Mouse (Mus musculus) layer of hippocampus, postnatal 14 days (tissue): Measurements from ENCODE around the gene Slc25a38. TPM values are rescaled to one million over a fixed set of nuclear protein-coding genes. Genes with fewer than 3 reads are reported as not detected.

Source experiments
- DNase-seq, 2 experiments: peaks; one replicate each; pipeline ENCODE4 v3.0.0; 2021 to 2022; ENCODE audit warnings: low spot score in 2 of 2, mixed read lengths in 1 of 2
- total RNA-seq, 2 experiments: library from RNA; stranded (reverse); gene quantifications; 2 replicates each; pipeline ENCODE4 v1.2.3; 2021

Gene Slc25a38
- total RNA-seq, 2 experiments from 2014 or later: 25.6 to 25.7 TPM

DNA sequence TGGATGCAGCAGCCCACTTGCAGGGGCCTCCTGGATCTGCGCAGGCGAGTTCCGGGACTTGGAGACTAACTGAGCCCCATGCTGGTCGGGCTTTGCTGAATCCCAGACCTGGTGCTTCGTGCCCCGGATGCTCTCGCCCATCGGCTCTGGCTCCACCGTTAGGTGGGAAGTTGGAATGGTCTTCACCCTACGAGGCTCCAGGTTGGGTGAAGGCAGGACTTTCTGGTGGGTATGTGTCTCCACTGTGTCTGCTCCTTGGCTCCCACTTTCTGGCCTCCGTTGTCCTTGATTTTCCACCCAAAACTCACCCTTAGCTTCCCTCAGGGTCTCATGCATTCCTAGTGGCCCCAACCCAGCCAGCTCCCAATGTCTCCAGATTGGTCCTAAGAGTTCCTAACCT is 25.3 kb downstream of the Slc25a38 start:
- no peak for DNase-seq

DNA sequence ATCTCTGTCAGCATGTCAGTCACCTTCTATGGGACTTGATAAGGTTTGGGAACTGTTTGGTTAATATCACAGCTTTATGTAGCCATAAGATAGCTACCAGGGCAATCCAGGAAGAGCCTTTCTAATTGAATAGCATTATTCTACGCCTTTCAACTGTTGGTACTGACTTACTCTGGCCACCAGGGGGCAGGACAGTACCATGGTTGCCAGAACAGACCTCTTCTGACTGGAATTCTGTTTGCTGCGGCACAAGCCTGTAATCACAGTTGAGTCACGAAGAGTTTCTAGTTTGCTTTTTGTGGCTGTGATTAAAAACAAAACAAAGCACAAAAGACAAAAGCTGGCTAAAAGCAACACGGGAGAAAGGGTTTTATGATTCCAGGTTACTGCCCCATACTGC is 30.5 kb downstream of the Slc25a38 start:
- DNase-seq: peak; percentile 75 to 90

DNA sequence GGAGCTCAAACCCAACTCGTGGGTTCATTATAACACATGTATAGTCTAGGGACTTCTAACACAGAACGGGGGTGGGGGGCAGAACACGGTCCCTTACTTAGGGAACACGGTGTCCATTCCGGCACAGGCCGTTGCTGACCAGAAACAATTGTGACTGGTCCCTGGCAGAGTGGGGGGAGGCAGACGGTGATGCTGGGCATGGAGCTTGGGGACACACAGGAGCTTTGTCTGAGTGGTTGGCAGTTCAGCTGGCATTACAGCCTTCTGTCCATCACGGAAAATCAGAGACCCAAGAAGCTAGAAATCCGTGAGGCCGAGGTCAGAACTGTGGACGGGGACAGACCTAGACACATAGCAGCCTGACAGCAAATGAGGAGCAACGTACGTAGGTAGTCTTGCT is 34.3 kb downstream of the Slc25a38 start:
- no peak for DNase-seq

DNA sequence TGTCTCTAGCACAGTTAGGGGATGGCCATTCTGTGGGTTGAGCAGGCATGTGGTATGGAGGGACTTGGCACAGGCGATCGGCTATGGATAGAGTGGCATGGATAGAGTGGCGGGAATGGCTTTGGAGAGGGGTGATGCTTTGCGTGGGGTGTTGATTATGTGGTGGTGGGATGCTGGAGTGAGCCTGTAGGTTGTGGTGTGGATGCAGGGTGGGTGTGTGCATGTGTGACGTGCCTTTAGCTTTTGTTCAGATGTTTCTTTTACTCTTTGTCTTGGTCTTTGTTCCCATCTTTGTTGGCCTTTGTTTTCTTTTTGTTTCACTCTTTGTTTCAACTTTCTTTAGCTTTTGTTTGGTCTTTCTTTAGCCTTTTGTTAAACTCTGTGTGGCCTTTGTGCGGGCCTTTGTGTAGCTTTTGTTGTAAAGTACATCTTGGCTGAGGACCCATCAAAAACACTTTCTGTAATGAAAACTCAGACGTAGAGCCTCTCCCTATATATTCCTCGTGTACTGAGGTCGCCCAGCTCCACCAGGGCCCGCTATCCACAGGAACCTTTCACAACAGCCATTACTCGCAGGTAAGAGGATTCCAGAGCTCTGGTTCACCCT is 39.2 kb downstream of the Slc25a38 start, which contains the start of gene Mobp:
TSS of gene Mobp (plus strand) at position 486 of the 607 bp plus-strand sequence.
- DNase-seq: no peak

DNA sequence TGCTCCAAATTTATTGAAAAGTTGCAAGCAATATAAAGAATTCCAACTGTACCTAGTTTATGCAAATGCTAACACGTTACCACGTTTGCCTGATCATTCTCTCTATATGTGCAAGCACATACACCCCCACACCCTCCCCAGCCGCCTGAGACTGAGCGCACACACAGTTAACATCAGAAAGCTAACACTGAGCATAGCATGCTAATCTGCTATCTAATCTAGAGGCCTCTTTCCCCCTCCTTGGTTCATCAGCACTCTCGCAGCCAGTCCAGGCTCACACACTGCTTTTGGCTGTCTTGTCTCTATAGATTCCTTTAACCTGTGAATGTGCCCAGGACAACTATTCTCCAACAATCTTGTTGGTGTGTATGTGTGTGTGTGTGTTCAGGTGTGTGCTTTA is 41.0 kb downstream of the Slc25a38 start:
- DNase-seq: no peak

DNA sequence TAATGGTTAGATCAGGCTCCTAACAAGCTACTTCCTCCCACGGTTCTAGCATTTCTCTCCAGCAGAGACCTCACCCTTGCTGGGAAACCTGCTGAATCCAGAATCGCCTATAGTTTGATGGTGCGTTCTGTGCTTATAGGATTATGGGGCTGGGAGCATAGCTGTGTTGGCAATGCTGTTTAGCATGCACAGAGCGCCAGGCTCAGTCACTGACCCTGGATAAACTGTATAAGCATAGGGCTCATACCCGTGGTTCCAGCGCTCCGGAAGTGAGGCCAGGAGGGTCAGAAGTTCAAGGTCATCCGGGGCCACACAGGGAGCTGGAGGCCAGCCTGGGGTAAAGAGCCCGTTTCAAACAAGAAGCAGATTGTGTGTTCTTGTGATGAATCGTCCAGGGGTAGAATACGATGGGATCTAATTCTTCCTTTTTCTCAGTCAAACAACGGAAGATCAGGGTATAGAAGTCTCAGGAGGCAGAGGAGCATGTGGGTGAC is 41.8 kb downstream of the Slc25a38 start:
- DNase-seq: no peak

DNA sequence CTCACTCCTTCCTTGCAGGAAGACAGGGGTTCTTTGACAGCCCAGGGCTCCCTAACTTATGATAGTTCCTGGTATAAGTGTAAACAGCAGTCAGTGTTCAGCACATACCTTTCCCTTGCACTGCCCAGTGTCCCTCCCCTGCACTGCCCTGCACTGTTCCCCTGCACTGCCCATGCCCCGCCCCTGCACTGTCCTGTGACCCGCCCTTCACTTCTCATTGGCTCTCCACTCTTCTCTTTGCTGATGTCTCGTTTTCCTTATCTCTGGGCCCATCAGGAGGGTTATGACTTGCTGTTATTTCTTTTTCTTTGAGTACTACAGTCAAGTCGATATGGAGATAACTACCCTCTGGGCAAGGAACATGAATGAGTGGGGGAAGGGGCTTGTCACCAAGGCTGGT is 47.9 kb downstream of the Slc25a38 start:
- DNase-seq: no peak

DNA sequence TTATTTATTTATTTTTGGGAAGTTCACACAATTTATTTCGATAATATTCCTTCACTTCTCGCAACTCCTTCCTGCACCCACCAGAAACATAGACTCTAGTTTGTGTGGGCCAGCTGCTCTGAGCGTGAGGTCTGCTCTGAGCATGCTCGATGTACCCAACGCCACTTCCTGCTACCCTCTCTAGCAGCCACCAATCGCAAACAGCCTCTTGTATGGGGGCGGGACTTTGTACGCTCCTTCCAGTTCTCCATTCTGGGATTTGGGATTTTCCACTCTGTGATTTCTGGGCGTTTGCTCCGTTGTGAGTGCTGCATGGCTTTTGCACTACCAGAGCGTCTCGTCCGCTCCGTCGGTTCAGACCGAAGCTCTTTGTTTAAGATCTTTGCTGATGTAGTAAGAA is 53.7 kb downstream of the Slc25a38 start:
- no peak for DNase-seq

DNA sequence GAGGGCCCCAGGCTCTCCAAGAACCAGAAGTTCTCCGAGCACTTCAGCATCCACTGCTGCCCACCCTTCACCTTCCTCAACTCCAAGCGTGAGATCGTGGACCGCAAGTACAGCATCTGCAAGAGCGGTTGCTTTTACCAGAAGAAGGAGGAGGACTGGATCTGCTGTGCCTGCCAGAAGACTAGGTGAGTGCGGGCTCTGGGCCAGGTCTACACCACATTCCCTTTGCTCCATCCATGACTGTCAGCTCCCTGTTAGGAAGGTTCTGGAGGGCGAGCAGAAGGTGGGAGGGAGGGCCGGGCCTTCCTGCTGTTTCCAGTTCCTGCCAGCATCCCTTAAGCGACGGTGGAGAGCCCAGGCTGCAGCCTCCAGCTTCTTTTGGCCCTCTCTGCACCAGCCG is 57.7 kb downstream of the Slc25a38 start:
- no peak for DNase-seq

DNA sequence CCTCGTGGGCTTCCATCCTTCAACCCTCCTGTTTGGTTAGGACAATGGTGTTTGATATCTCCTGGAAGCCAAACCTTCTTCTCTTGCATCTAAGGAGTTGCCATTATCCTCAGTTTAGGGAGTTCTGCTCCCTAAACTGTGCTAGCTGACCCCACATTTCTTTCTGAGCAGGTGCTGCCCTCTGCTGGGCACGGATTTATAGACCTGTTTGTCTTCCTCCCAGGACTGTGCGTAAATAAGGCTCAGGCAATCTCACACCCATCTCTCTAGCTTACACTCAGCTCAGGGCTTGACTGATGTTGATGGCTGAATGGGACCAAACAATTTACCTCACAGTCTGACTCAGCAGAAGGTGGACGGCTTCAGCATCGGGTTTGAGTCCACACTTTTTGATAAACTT is 61.1 kb downstream of the Slc25a38 start:
- peak; percentile 66 to 76 for DNase-seq

Other genes with a start within 250 kb of the Slc25a38 start
- gene Wdr48, start 215.5 kb upstream of the Slc25a38 start, total RNA-seq: 10 to 100 TPM; 63.1 to 65.8 TPM
- gene Gorasp1, start 172.8 kb upstream of the Slc25a38 start, total RNA-seq: 10 to 100 TPM; 33.2 to 34.1 TPM
- gene Ttc21a, start 172.8 kb upstream of the Slc25a38 start, total RNA-seq: 1 to 10 TPM; 1.1 to 2.6 TPM
- 10 to 100 TPM in 1 of 2 experiments, 1 to 10 TPM in 1; 8.9 to 11.9 TPM for gene Csrnp1, start 125.7 kb upstream of the Slc25a38 start, total RNA-seq
- under 1 TPM; 0.14 to 0.41 TPM for gene Xirp1, start 86.8 kb upstream of the Slc25a38 start, total RNA-seq
- gene Cx3cr1, start 40.5 kb upstream of the Slc25a38 start, total RNA-seq: 10 to 100 TPM; 34.7 to 36.0 TPM
- not detected for gene Ccr8, start 18.3 kb upstream of the Slc25a38 start, total RNA-seq
- 100 to 1,000 TPM; 534 to 557 TPM for gene Rpsa, start 17.3 kb downstream of the Slc25a38 start, total RNA-seq
- 100 to 1,000 TPM; 369 to 380 TPM for gene Mobp, start 39.3 kb downstream of the Slc25a38 start, total RNA-seq
- 10 to 100 TPM; 51.9 to 58.0 TPM for gene Myrip, start 191.1 kb downstream of the Slc25a38 start, total RNA-seq